Mouse (Mus musculus): ENCODE measurements around the gene Dnase1. TPM values are rescaled to one million over a fixed set of nuclear protein-coding genes. Genes with fewer than 3 reads are reported as not detected.

The Dnase1 gene
- total and polyA plus RNA-seq, 3 experiments = 0.81 to 7.7 TPM; not detected in 1

GRCm38 (mm10) chr16:4026672-4027071 is 10.1 kb upstream of the Dnase1 start:
- Histone ChIP-seq H3K9ac (ENCODE audit: control insufficient read depth, low read depth, low read length, poor library complexity, severe bottlenecking) (no peak overlapping the region), H3K79me2 (ENCODE audit: control insufficient read depth, insufficient read depth, low read length, poor library complexity) (no peaks in the 10 kb centered on the region), H3K9me3 (replicated peaks; ENCODE audit: insufficient read depth, low read length) (no peaks in the 10 kb centered on the region), H3K36me3 (ENCODE audit: control insufficient read depth in 1 of 2, insufficient read depth in 2 of 2, low read length in 2 of 2) (peaks cover 0 to 6% of the 10 kb centered on the region in 2 experiments; a peak in 1 of 4 replicates), H3K27ac (ENCODE audit: control insufficient read depth, low read depth, low read length) (no peak overlapping the region), H3K27me3 (ENCODE audit: control insufficient read depth in 1 of 2, insufficient read depth in 2 of 2, low read length in 2 of 2) (no peaks in the 10 kb centered on the region), H3K4me1 (ENCODE audit: control insufficient read depth in 1 of 2, insufficient read depth in 2 of 2, low read length in 2 of 2) (peaks cover 0 to 8% of the 10 kb centered on the region in 2 experiments; a peak in 3 of 4 replicates), H3K4me3 (ENCODE audit: control insufficient read depth in 1 of 2, insufficient read depth in 1 of 2, low read depth in 2 of 2, low read length in 2 of 2) (no peak overlapping the region)
- DNase-seq (ENCODE audit: low read depth, low spot score) = peak; percentile 53
- TF ChIP-seq EP300 (IDR thresholded peaks at IDR 0.05; ENCODE audit: low read depth in 1 of 2, low read length in 2 of 2) = peak in 1 of 2 experiments; percentile 26; a peak in 1 of 4 replicates
- TF ChIP-seq BHLHE40 (IDR thresholded peaks at IDR 0.05; ENCODE audit: borderline replicate concordance, low read depth, low read length) = no peak
- no peak for TF ChIP-seq E2F4 (IDR thresholded peaks at IDR 0.05; ENCODE audit: borderline replicate concordance, low read depth, low read length)
- no peak for TF ChIP-seq NRF1 (IDR thresholded peaks at IDR 0.05; ENCODE audit: insufficient read depth, low read depth, low read length, poor library complexity, severe bottlenecking)
- no peak for TF ChIP-seq TCF12 (IDR thresholded peaks at IDR 0.05; ENCODE audit: low read depth, low read length)
- peak; percentile 64 for TF ChIP-seq ZNF384 (IDR thresholded peaks at IDR 0.05; ENCODE audit: low read depth, low read length)
- 0 out of 2 replicates have a peak, but pooled peaks have one; percentile 19 for TF ChIP-seq GATA1 (IDR thresholded peaks at IDR 0.05; ENCODE audit: low read depth, low read length)
- no peak for TF ChIP-seq POLR2A (IDR thresholded peaks at IDR 0.05; ENCODE audit: control insufficient read depth in 1 of 2, insufficient read depth in 1 of 2, low read depth in 1 of 2, low read length in 2 of 2, poor library complexity in 1 of 2)

- no peaks in the 10 kb centered on the region for H3K27me3 ChIP-seq (ENCODE audit: control insufficient read depth in 1 of 2, insufficient read depth in 2 of 2, low read length in 2 of 2)
- no peak for DNase-seq (ENCODE audit: low read depth, low spot score)
- H3K36me3 ChIP-seq (ENCODE audit: control insufficient read depth in 1 of 2, insufficient read depth in 2 of 2, low read length in 2 of 2) = peaks cover 0 to 9% of the 10 kb centered on the region in 2 experiments; a peak in 1 of 4 replicates
- no peak for TF ChIP-seq JUND (IDR thresholded peaks at IDR 0.05; ENCODE audit: low read depth, low read length)
- no peak for TF ChIP-seq MYC (IDR thresholded peaks at IDR 0.05; ENCODE audit: low read depth, low read length)
- no peak for TF ChIP-seq RAD21 (IDR thresholded peaks at IDR 0.05; ENCODE audit: low read depth, low read length)
- no peak for TF ChIP-seq ELF1 (IDR thresholded peaks at IDR 0.05; ENCODE audit: low read depth, low read length)
- TF ChIP-seq SIN3A (IDR thresholded peaks at IDR 0.05; ENCODE audit: low read length) = no peak
- TF ChIP-seq ZNF384 (IDR thresholded peaks at IDR 0.05; ENCODE audit: low read depth, low read length) = no peak
- H3K27ac ChIP-seq (ENCODE audit: control insufficient read depth, low read depth, low read length) = no peak overlapping the region
- no peak overlapping the region for H3K9ac ChIP-seq (ENCODE audit: control insufficient read depth, low read depth, low read length, poor library complexity, severe bottlenecking)
- peaks cover 3 to 12% of the 10 kb centered on the region in 2 experiments; a peak in 3 of 4 replicates for H3K4me1 ChIP-seq (ENCODE audit: control insufficient read depth in 1 of 2, insufficient read depth in 2 of 2, low read length in 2 of 2)
- no peaks in the 10 kb centered on the region for H3K9me3 ChIP-seq (replicated peaks; ENCODE audit: insufficient read depth, low read length)
- no peak overlapping the region for H3K4me3 ChIP-seq (ENCODE audit: control insufficient read depth in 1 of 2, insufficient read depth in 1 of 2, low read depth in 2 of 2, low read length in 2 of 2)
- H3K79me2 ChIP-seq (ENCODE audit: control insufficient read depth, insufficient read depth, low read length, poor library complexity) = no peaks in the 10 kb centered on the region
Measured at GRCm38 (mm10) chr16:4027211-4027610, 9.5 kb upstream of the Dnase1 start.

- Histone ChIP-seq H3K4me3 (ENCODE audit: control insufficient read depth in 1 of 2, insufficient read depth in 1 of 2, low read depth in 2 of 2, low read length in 2 of 2) (no peak overlapping the region), H3K79me2 (ENCODE audit: control insufficient read depth, insufficient read depth, low read length, poor library complexity) (no peaks in the 10 kb centered on the region), H3K4me1 (ENCODE audit: control insufficient read depth in 1 of 2, insufficient read depth in 2 of 2, low read length in 2 of 2) (peaks cover 12 to 31% of the 10 kb centered on the region in 2 experiments), H3K36me3 (ENCODE audit: control insufficient read depth in 1 of 2, insufficient read depth in 2 of 2, low read length in 2 of 2) (peaks cover 0 to 26% of the 10 kb centered on the region in 2 experiments; a peak in 2 of 4 replicates), H3K9me3 (replicated peaks; ENCODE audit: insufficient read depth, low read length) (no peaks in the 10 kb centered on the region), H3K27me3 (ENCODE audit: control insufficient read depth in 1 of 2, insufficient read depth in 2 of 2, low read length in 2 of 2) (no peaks in the 10 kb centered on the region), H3K27ac (ENCODE audit: control insufficient read depth, low read depth, low read length) (no peak overlapping the region), H3K9ac (ENCODE audit: control insufficient read depth, low read depth, low read length, poor library complexity, severe bottlenecking) (no peak overlapping the region)
- TF ChIP-seq ELF1 (IDR thresholded peaks at IDR 0.05; ENCODE audit: low read depth, low read length) (no peak), SIN3A (IDR thresholded peaks at IDR 0.05; ENCODE audit: low read length) (no peak)
- no peak for DNase-seq (ENCODE audit: low read depth, low spot score)
Measured at GRCm38 (mm10) chr16:4029371-4029841, 7.3 kb upstream of the Dnase1 start.
